Mouse (Mus musculus): ENCODE results near the gene Nckap1l.

DNA sequence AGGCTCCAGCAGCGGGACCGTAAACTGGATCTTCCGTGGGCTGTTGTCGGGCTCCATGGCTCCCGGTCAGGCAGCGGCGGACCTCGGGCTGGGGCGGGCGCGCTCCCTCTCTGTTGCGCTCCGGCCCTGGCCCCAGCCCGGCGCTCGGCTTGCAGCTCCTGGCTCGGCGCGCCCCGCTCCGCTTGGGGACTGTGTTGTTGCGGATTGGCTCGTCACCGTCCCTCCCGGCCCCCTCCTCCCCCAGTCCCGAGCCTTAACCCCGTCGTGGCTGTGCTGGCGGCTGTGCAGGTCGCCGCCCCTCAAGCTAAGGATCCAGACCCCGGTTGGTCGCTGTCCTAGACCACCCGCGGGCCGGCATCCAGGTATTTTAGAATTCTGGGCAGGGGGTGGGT is 84.2 kb downstream of the Nckap1l start, which contains the start of gene Ppp1r1a:
- TF ChIP-seq MAFK (IDR thresholded peaks at IDR 0.05; ENCODE audit: insufficient read depth, low read depth, low read length), result no peak
- TF ChIP-seq HCFC1 (IDR thresholded peaks at IDR 0.05; ENCODE audit: borderline replicate concordance, insufficient read depth, low read length), result peak; percentile 32; the same call in 1 of the 2 replicates
- TF ChIP-seq ZC3H11A (IDR thresholded peaks at IDR 0.05; ENCODE audit: borderline replicate concordance, low read depth, low read length), result no peak
- no peak for TF ChIP-seq CHD2 (IDR thresholded peaks at IDR 0.05; ENCODE audit: low read depth, low read length)
